Mouse (Mus musculus) brain, embryonic 14.5 days (tissue): ENCODE results near the gene Ppp1r8.

Experiments used
- CTCF ChIP-seq: fragments of 200-500 bp; IDR thresholded peaks from 2 replicates; pipeline ENCODE4 v1.5.1; 2012; ENCODE audit warnings: inconsistent platforms, mild to moderate bottlenecking, moderate library complexity, borderline replicate concordance; ENCODE audit not compliant: insufficient read depth, insufficient read length; ENCODE audit errors: extremely low read depth
- POLR2A ChIP-seq: fragments of 200-500 bp; IDR thresholded peaks from 2 replicates; pipeline ENCODE4 v1.6.1; 2012; ENCODE audit warnings: mild to moderate bottlenecking, inconsistent platforms, borderline replicate concordance; ENCODE audit not compliant: poor library complexity, insufficient read depth, insufficient read length, severe bottlenecking; ENCODE audit errors: extremely low read depth

GRCm38 (mm10) chr4:132785228-132785627 is 57.7 kb downstream of the Ppp1r8 start:
- TF ChIP-seq CTCF (no peak), POLR2A (no peak)
